Mouse (Mus musculus) embryonic fibroblast, embryonic 13.5 days (primary cell): ENCODE measurements around the gene Atxn7l2. TPM values are rescaled to one million over a fixed set of nuclear protein-coding genes. Genes with fewer than 3 reads are reported as not detected.

Source experiments
- H3K27ac ChIP-seq: 2 replicates; pipeline ENCODE4 v1.5.1; 2012; ENCODE audit warnings: low read length, control low read depth, inconsistent platforms; ENCODE audit not compliant: insufficient read depth
- H3K4me1 ChIP-seq: 2 replicates; pipeline ENCODE4 v1.6.1; 2011; ENCODE audit warnings: low read length; ENCODE audit not compliant: control insufficient read depth, insufficient read depth
- H3K4me3 ChIP-seq: 2 replicates; pipeline ENCODE4 v1.5.1; 2011; ENCODE audit warnings: mild to moderate bottlenecking, control low read depth, low read length; ENCODE audit not compliant: insufficient read depth
- CTCF ChIP-seq: IDR thresholded peaks from 2 replicates; pipeline ENCODE4 v1.5.1; 2011; ENCODE audit warnings: mild to moderate bottlenecking, control low read depth, low read length, moderate library complexity, borderline replicate concordance; ENCODE audit not compliant: insufficient read depth
- POLR2A ChIP-seq: IDR thresholded peaks from 2 replicates; pipeline ENCODE4 v1.6.1; 2011; ENCODE audit warnings: low read depth, mild to moderate bottlenecking, control low read depth, low read length, moderate library complexity
- polyA plus RNA-seq: library from polyadenylated mRNA; stranded (reverse); fragments of >200 nt; gene quantifications from 2 replicates; pipeline ENCODE4 v1.2.4, GENCODE M21; 2011; ENCODE audit warnings: low read depth; ENCODE audit not compliant: missing spikeins, insufficient read length

The Atxn7l2 gene
- polyA plus RNA-seq, 1 experiment, result 6.2 TPM

GRCm38 (mm10) chr3:108154656-108155055, 56.1 kb downstream of the Atxn7l2 start, which contains the start of gene Gpr61:
Gene Gpr61 (minus strand): TSS chr3:108154882.
- TF ChIP-seq POLR2A (no peak), CTCF (no peak)
- H3K4me1 ChIP-seq, result no peaks in the 10 kb centered on the region
- H3K4me3 ChIP-seq, result no peak within 1 kb of the TSS
- no peak within 1 kb of the TSS for H3K27ac ChIP-seq

- TF ChIP-seq POLR2A (no peak), CTCF (no peak)
- H3K4me3 ChIP-seq, result no peak overlapping the region
- peaks cover 3% of the 10 kb centered on the region; the same call in 1 of the 2 replicates for H3K4me1 ChIP-seq
- no peak overlapping the region for H3K27ac ChIP-seq
These were observed 58.4 kb downstream of the Atxn7l2 start for GRCm38 (mm10) chr3:108152290-108152689.

Other genes with a start within 250 kb of the Atxn7l2 start
- gene Gstm3, start 241.7 kb downstream of the Atxn7l2 start, polyA plus RNA-seq, result not detected in 2 replicates
- 59.6 and 62.2 TPM in 2 replicates for gene Gstm2, start 224.5 kb downstream of the Atxn7l2 start, polyA plus RNA-seq
- gene Gstm1, start 193.0 kb downstream of the Atxn7l2 start, polyA plus RNA-seq, result 51.2 and 63.8 TPM in 2 replicates
- gene Gstm4, start 166.0 kb downstream of the Atxn7l2 start, polyA plus RNA-seq, result 11.1 and 11.5 TPM in 2 replicates
- gene Ampd2, start 124.3 kb downstream of the Atxn7l2 start, polyA plus RNA-seq, result 48.3 and 50.0 TPM in 2 replicates
- 1.0 and 1.1 TPM in 2 replicates for gene Gnat2, start 118.1 kb downstream of the Atxn7l2 start, polyA plus RNA-seq
- 138 and 152 TPM in 2 replicates for gene Gnai3, start 64.8 kb downstream of the Atxn7l2 start, polyA plus RNA-seq
- gene Gpr61, start 56.1 kb downstream of the Atxn7l2 start, polyA plus RNA-seq, result not detected in 2 replicates
- 3.1 and 5.5 TPM in 2 replicates for gene Amigo1, start 24.6 kb downstream of the Atxn7l2 start, polyA plus RNA-seq
- gene Cyb561d1, start 9.7 kb downstream of the Atxn7l2 start, polyA plus RNA-seq, result 2.7 and 3.5 TPM in 2 replicates
- gene Sypl2, start 15.7 kb upstream of the Atxn7l2 start, polyA plus RNA-seq, result not detected in 2 replicates
- 118 and 123 TPM in 2 replicates for gene Psma5, start 46.0 kb upstream of the Atxn7l2 start, polyA plus RNA-seq
- 14.0 and 19.2 TPM in 2 replicates for gene Sort1, start 73.1 kb upstream of the Atxn7l2 start, polyA plus RNA-seq
- gene Mybphl, start 154.0 kb upstream of the Atxn7l2 start, polyA plus RNA-seq, result not detected in 2 replicates
- 149 and 152 TPM in 2 replicates for gene Psrc1, start 172.9 kb upstream of the Atxn7l2 start, polyA plus RNA-seq
- 1.8 and 1.9 TPM in 2 replicates for gene Celsr2, start 204.6 kb upstream of the Atxn7l2 start, polyA plus RNA-seq
- gene Sars, start 234.3 kb upstream of the Atxn7l2 start, polyA plus RNA-seq, result 346 and 376 TPM in 2 replicates